Mouse (Mus musculus) cerebellum, adult 2 months (tissue): ENCODE results near the gene Fn3krp.

Experiments used
- CTCF ChIP-seq: fragments of 200-500 bp; IDR thresholded peaks from 2 replicates; pipeline ENCODE4 v1.5.1; 2011; ENCODE audit warnings: low read depth, mild to moderate bottlenecking, control low read depth, low read length, moderate library complexity, borderline replicate concordance; ENCODE audit not compliant: insufficient read depth
- POLR2A ChIP-seq: fragments of 200-500 bp; IDR thresholded peaks from 2 replicates; pipeline ENCODE4 v1.6.1; 2011; ENCODE audit warnings: low read length, control low read depth, borderline replicate concordance; ENCODE audit not compliant: insufficient read depth

GRCm38 (mm10) chr11:121407366-121408155, 13.6 kb upstream of the Fn3krp start:
- TF ChIP-seq CTCF, result no peak
- TF ChIP-seq POLR2A, result no peak
